Mouse (Mus musculus): ENCODE measurements around the gene Slc9a7.

- TF ChIP-seq GATA1 (IDR thresholded peaks at IDR 0.05; ENCODE audit: low read length) = no peak
- TF ChIP-seq TAL1 (IDR thresholded peaks at IDR 0.05; ENCODE audit: low read length) = no peak
Observed at GRCm38 (mm10) chrX:20060096-20060768, 231.4 kb downstream of the Slc9a7 start.

All from erythroblast, embryonic 14.5 days (primary cell).